Mouse (Mus musculus) telencephalon, adult 2 months (tissue): ENCODE results near the gene Shisal2b.

ENCODE experiments used
- DNase-seq: peaks from one replicate; pipeline ENCODE4 v3.0.0-alpha.2; 2011; ENCODE audit warnings: low read depth, low spot score

Gene Shisal2b

GRCm38 (mm10) chr13:104816635-104817571 is 46.8 kb downstream of the Shisal2b start, which contains the start of gene Cwc27:
Cwc27 (minus strand) TSS chr13:104817142.
- peak; percentile 92 for DNase-seq

GRCm38 (mm10) chr13:104816270-104816634 is 47.4 kb downstream of the Shisal2b start:
- peak; percentile 12 for DNase-seq

- peak; percentile 61 for DNase-seq
Observed at GRCm38 (mm10) chr13:104805681-104806080, 58.0 kb downstream of the Shisal2b start.

GRCm38 (mm10) chr13:104799566-104800182 is 64.0 kb downstream of the Shisal2b start:
- no peak for DNase-seq

- DNase-seq, result no peak
Observed at GRCm38 (mm10) chr13:104799067-104799466, 64.6 kb downstream of the Shisal2b start.
